Mouse (Mus musculus) monocyte, adult 2 months (primary cell): ENCODE data around the gene Armc10.
"Not testable (repeated sequence)": the region's sequence is repeated elsewhere in the genome, so short reads cannot be mapped to it uniquely, and the experiment has no call there.

Source experiments
- DNase-seq, 2 experiments: peaks; one replicate each; pipeline ENCODE4 v3.0.0; 2022; ENCODE audit warnings: low spot score in 2 of 2, low read depth in 1 of 2

Gene Armc10

DNA sequence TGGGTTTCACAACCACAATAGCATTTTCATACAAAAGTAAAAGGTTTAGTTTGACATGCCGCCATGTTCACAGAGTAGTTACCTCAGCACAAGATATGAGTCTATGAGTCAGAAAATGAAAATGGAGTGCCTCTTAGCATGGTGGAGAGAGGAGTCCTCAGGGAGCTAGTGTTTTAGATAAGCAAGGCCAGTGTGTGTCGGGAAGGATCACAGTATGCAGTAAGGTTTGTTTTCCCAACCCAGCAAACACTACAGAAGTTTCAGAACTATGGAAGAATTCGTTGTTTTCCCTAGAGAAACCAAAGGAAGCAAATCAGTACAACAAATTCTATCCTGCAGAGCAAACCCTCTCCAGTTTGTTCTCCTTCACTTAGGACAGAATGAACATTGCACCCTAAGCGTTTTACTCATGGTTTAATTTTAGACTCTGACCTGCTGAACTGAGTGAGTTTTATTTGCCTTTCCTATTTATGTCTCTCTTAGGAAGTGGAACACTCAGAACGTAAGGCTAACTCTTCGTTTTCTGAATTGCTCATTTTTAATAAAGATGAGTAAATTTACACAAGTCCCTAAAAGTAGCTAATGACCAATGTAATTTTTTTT lies 57.4 kb downstream of the Armc10 start:
- DNase-seq: no peak

DNA sequence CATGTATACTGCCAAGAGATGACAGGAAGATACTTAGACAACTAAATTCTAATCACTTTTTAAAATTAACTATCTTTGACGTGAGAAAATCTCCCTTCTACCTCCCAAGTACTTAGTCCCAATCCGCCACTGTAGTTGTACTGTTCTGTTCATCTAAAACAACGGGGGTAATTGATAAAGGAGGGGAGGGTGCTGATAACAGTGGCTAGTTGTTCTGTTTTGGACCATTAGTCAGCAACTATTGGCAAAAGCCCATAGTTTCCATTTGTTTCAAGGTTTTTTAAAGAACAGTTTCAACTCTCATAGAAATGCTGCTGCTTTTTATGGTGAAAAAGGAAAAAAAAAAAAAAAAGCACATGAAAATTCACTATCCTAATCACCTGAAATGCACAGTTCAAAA lies 58.1 kb downstream of the Armc10 start:
- DNase-seq: no peak

DNA sequence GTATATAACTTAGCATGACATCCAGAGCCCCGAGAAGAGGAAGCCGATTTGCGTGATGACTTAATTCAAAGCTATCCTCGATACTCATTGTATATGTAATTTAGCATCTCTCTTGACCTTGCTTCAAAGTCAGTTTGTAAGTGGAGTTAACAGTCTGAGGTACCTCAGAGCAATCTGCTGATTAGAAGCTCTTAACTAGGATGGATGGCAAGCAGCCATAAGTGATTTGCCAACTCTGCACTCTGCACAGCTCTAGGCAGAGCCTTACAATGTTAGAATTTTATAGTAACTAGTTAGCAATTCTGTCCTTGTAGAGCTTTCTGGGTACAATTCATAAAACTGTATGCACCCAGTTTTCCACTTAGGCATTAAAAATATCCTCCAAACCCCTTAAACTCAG lies 60.9 kb downstream of the Armc10 start:
- no peak for DNase-seq

DNA sequence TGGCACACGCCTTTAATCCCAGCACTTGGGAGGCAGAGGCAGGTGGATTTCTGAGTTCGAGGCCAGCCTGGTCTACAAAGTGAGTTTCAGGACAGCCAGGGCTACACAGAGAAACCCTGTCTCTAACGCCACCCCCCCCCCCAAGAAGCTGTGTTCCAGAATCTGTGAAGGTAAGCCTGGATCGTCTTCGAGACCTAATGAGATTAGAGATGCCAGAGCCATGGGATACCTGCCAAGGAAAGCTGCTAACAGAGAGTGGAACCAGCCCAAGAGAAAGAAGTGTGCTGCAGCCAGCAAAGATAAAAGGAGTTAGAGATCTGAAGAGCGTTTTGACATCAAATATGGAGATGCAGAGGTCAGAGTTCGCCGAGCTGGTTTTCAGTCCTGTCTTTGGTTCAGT lies 62.4 kb downstream of the Armc10 start:
- not testable (repeated sequence) for DNase-seq
